Mouse (Mus musculus): ENCODE results near the gene Gsk3a.

Gsk3a gene

DNA sequence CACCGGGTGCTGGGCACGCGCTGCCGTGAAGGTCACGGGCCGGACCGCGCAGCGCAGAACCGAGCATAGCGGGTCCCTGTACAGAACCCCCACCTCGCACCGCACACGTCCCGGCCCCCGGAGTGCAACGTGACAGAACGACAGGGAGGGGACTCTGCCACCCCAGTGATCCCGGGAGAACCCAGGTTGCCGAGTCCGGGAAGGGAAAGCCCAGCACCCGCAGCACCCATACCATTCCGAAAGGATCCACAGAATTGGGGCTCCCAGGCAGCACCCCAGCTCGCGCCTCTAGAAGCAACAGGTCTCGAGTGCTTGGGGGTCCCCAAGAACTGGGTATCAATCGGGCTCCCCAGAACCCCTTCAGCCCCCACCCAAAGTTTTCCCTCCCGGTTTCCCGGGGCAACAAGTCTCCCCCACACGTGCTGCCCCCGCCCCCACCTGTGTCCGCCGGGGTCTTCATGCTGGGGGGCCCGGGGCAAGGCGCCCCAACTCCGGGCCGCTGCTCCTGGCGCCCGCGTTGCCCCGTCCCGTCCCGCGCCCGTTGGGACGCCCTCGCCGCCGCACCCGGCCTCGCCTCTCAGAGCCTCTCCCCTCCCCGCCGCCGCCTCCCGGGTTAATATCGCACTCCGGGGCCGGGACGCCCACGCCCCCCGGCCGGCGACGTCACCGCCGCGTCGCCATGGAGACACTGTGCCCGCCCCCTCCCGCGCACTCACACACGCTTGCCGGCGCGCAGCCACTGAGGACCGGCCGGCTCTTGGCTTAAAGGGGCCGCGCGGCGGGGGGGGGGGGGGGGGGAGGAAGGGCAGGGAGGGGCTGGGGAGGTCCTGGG lies 12.7 kb upstream of the Gsk3a start, which contains the start of gene Erf:
Erf (minus strand) TSS at position 621 of the 832 bp plus-strand sequence.
- peak; percentile 90 to 91 for DNase-seq (ENCODE audit: low read depth in 2 of 2, low spot score in 2 of 2)

GRCm38 (mm10) chr7:25249314-25250140 lies 11.9 kb upstream of the Gsk3a start:
- peak; percentile 44 to 50 for DNase-seq (ENCODE audit: low read depth in 2 of 2, low spot score in 2 of 2)

DNA sequence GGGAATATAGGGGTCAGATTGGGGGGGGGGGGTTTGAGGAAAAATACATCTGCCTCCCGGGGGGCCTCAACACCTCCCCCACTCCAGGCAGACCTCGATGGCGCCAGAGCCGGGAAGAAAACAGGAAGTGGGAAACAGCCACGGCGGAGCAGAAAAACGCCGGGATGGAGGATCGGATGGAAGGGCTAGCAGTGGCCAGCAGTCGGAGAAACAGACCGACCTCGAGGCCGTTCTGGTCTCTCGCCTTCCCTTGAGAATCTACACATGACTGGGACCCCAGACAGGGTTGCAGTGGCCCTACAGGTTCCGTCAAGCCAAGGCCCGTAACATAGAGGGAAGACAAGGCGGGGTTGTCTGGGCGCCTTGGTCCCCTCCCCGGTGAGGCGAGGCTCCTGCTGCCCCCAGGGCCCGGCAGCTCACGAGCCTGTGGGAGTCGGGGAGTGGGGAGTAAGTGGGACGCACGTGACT lies 11.2 kb upstream of the Gsk3a start:
- DNase-seq (ENCODE audit: low read depth in 2 of 2, low spot score in 2 of 2) = no peak

DNA sequence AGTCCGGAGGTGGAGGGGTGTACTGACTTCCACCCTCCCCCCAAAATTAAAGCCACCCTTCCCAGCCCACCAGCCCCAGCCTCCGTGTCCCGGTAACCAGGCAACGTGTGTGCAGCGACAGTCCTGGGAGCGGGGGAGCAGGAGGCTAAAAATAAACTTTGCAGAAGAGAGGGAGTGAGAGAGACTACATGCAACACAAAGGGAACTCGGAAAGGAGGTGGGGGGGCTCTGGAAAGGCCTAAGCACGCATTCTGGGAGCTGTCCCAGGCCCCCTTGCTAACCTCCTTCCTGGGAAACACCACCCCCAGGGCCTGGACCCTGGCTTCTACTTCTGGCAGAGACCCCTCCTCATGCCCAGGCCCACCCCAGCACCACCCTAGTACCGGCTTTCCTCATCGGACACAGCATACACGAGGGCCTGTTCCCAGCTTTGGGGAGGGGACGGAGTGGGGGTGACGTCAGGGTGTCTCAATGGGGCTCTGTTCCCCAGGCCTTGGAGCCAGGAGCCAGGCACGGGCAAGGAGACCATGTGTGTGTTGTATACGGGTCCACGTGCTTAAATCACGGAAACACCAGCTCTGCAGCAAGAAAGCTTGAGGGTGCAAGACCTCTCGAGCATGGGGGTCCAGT lies 10.5 kb upstream of the Gsk3a start:
- no peak for DNase-seq (ENCODE audit: low read depth in 2 of 2, low spot score in 2 of 2)

DNA sequence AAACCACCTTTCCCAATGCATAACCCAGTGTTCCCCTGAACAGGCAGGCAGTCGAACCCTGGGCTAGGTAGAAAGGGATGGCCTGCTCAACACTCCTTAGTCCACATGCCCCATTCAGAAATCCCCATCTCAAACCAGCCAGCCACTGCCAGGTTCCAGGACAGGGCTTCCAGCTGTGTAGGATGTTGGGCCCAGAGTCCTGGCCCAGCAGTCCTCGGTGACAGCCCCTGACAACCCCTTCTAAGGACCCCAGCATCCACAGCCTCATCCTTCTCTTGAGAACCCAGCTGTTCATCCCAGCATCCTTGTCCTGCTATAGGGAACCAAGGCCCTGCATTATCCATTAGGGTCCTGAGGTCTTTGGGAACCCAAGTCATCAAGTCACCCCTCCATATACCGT lies 9.8 kb upstream of the Gsk3a start:
- no peak for DNase-seq (ENCODE audit: low read depth in 2 of 2, low spot score in 2 of 2)

DNA sequence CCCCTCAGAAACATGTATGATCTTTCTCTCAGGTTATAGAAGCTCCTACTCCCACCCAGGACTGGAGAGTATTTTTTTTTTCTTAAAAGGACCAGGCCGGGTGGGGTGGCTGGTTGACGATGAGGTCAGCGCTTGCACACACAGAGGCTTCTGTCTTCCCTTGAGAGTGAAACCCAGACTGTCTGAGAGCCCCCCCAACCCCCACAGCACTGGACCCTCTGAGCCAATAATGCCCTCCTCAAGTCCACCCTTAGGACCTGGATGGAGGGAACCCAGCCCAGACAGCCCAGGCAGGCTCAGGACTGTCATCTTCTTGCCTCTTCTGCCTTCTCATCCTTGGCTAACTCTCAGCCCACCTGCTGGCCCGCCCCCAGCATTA lies 9.1 kb upstream of the Gsk3a start:
- no peak for DNase-seq (ENCODE audit: low read depth in 2 of 2, low spot score in 2 of 2)

DNA sequence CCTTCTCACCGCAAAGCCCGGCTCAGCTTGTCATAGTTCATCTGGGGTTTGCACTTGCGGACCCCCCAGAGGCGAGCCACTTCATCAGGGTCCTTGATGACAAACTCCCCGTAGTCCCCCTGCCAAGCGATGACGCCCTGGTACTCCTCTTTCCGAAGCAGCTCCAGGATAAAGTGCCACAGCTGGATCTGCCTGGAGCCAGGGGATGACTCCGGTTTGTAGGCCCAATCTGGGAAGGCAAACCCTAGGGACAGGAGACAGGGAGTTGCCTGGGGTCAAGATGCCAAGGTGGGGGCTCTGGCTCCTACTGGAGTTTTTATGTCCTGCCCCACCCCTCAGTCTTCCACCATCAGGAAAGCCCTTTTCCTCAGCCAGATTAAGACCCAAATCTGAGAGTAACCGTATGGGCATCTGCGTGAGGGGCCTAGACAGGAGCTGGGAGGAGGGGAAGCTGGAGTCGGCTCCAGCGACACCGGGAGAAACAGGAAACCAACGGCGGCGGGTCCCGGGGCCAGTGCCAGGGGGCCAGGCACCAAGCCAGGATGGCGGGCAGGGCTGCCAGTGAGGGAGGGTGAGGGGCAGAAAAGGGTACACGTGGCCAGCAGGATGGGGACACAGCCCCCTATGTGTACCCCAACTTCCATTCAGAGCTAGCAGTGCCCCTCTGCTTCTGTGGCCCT lies 8.6 kb upstream of the Gsk3a start:
- DNase-seq (ENCODE audit: low read depth in 2 of 2, low spot score in 2 of 2) = no peak

DNA sequence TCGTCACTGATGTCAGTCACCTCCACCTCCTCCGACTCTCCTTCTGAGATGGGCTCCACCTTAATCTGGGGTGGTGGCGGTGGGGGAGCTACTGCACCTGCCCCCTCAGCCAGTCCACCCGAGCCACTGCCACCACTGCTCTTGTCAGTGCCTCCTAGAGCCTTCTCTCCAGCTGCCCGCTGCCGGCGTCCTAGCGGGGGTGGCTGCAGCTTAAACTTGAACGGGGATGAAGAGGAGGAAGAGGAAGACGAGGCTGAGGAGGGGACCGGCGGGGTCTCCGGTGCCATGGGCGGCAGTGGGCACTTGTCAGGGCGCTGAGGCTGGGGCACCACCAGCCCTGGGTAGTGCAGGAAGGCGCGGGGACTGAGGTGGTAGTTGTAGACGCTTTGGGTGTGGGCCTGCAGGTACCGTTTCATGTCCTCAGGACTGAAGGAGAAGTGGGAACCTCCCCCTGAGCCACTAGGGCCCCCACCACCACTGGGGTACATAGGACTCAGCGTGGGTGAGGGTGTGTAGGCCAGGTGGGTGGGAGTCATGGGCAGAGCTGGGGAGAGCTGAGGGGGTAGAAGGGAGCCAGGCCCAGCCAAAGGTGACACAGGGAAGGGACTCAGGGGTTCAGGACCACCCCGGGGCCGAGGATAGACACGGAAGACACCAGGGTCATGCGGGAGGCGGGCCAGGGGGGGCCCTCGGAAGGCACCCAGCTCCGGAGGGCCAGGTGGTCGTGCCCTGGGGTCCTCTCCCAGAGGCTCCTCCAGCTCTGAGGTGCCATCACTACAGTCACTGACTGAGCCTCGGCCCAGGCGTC lies 7.1 kb upstream of the Gsk3a start:
- DNase-seq (ENCODE audit: low read depth in 2 of 2, low spot score in 2 of 2) = no peak

DNA sequence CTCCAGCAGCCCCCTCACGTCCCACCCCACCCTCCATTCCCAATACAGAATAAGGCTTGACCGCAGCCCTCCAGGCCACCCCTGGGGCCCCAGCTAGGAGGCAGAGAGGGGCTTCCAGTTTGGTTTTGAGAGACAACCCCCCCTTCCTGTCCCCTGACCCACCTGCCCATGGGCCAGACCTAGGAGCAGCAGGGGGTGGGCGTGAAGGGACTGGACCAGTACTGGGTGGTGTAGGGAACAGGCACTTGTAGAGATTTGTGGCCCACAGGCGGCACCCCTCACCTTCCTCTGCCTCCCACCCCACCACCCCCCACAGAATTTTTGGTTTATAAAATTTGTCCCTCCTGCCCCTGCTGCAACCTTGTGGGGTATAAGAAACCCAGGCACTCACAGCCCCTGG lies 5.7 kb upstream of the Gsk3a start:
- no peak for DNase-seq (ENCODE audit: low read depth in 2 of 2, low spot score in 2 of 2)

GRCm38 (mm10) chr7:25241062-25241461 lies 3.4 kb upstream of the Gsk3a start:
- DNase-seq (ENCODE audit: low read depth in 2 of 2, low spot score in 2 of 2) = no peak

- no peak for DNase-seq (ENCODE audit: low read depth in 2 of 2, low spot score in 2 of 2)
Measured at GRCm38 (mm10) chr7:25240631-25241030, 3.0 kb upstream of the Gsk3a start.

GRCm38 (mm10) chr7:25238829-25239623 lies 1.4 kb upstream of the Gsk3a start:
- DNase-seq (ENCODE audit: low read depth in 2 of 2, low spot score in 2 of 2) = peak; percentile 80 to 82

DNA sequence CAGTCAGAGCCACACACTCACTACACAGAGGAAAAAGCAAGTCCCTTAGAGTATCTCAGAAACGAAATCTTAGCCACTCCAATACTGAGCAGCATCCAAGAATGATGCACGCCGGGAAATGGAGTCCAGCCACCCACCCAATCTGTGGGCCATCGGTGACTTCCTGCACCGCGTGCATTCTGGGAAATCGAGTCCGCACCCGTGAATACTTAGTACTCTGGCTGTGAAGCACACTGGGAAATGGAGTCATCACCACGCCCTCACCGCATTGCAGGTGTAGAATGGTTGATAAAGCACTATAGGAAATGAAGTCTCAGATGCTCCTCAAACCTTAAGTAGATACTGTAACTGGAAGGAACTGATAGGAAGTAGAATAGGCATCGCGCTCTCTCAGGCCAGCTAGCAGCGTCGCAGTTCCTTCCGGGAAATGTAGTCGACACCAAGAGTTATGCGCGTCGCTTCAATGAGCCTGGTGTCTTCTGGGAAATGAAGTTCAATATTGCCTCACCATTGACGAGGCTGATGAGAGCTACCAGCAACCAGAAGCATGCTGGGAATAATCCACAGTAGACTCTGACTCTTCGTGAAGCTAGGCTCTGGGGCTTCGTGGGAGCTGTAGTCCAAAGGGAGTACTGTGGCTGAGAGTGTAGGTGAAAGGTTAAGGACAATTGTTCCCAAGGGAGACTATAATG lies 510 bp upstream of the Gsk3a start:
- peak; percentile 86 to 90 for DNase-seq (ENCODE audit: low read depth in 2 of 2, low spot score in 2 of 2)

DNA sequence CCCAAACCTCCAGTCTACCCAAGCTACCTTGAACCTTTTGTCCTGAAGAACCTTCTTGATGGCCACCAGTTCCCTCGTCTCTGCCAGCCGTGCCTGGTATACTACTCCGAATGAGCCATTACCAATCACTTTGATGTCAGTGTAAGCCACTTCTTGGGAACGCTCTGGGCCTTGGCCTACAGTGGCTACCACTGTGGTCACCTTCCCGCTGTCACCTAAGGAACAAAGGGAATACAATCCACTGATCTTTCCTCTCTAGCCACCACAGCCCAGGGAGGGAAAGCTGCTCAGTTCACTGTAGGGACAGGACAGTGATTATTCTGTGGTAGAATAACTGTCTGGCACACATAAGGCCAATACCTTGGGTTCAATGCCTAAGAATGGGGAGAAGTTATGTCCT lies 2.1 kb downstream of the Gsk3a start:
- DNase-seq (ENCODE audit: low read depth in 2 of 2, low spot score in 2 of 2) = no peak

- no peak for DNase-seq (ENCODE audit: low read depth in 2 of 2, low spot score in 2 of 2)
Measured at GRCm38 (mm10) chr7:25233061-25233460, 4.6 kb downstream of the Gsk3a start.

DNA sequence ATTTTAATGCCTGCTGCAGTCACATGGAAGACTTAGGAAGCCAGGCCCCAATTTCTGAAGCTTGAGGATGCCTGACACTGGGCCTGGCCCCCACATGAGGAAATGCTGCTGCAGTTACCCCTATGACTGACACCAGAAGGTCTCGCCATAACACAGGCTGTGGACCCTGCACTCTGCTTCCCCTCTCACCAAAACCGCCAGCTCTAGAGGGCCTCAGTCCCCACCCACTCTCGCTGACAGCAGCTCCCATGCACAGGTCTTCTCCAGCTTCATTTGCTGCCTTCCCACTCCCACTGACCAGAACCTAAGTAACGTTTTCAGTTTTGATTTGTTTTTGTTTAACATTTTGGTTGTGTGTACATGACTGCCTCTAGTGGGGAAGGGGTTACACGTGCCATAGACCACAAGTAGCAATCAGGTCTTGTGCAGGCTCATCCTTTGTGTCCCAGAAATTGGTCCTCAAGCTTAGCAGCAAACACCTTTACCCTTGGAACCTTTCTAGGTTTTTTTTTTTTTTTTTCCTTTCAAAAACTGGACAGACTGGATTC lies 5.5 kb downstream of the Gsk3a start:
- DNase-seq (ENCODE audit: low read depth in 2 of 2, low spot score in 2 of 2) = no peak

DNA sequence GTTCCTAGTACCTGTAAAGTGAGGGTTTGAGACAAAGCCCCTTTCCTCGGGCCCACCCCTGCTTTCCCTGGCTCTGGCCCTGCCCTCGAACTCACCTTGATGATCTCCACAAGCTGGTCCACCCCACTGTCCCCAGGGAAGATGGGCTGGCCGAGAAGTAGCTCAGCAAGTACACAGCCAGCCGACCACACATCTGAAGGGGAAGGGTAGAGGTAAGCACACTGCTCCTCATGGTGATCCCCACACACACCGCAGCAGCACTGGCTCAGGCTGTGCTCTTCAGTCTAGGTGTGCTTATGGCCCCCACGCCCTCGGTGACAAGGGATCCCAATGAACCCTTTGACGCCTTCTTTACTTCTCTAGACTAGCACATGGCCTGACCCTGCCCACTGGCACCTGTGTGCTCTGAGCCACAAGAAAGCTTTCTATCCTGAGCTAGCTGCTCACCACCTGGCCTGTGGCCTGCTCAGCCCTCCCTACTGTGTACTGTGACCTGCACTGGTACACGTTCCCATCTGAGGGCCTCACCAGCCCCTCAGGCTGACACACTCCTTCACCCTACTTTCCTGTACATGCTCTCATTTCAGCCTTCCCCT lies 6.9 kb downstream of the Gsk3a start:
- no peak for DNase-seq (ENCODE audit: low read depth in 2 of 2, low spot score in 2 of 2)
